Mouse (Mus musculus) ovary, postnatal 36 days (tissue): ENCODE results near the gene Stat4.

Experiments used
- DNase-seq: peaks from one replicate; pipeline ENCODE4 v3.0.0; 2022; ENCODE audit warnings: low spot score, mixed read lengths

Stat4 gene

DNA sequence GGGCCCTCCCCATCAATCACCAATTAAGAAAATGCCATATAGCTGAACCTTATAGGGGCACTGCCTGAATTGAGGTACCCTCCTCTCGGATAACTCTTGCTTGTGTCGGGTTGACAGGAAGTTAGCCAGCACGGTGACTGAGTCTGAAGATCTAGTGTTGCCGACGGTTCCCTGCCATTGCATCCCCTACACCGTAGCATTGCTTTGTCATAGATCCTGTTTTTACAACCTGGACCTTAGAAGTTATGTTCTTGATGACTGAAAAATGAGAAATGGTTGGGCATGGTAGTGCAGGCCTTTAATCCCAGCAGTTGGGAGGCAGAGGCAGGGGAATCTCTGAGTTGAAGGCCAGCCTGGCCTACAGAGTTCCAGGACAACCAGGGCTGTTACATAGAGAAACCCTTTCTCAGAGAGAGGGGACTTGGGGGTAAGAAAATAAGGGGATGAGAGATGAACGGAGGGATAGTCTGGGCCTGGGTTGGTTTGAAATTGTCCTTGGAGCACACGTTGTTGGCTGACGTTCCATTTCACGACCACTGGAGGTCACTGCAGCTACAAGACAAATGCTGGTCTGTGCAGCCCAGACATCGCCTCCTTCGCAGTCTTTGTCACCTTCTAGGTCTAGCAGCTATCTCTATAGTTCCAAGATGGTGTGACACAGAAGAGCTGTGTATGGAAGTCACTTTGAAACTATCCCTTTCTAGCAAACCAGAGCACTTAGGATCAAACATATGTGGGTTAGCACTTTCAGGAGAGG, 159.4 kb downstream of the Stat4 start:
- peak; percentile 34 for DNase-seq

DNA sequence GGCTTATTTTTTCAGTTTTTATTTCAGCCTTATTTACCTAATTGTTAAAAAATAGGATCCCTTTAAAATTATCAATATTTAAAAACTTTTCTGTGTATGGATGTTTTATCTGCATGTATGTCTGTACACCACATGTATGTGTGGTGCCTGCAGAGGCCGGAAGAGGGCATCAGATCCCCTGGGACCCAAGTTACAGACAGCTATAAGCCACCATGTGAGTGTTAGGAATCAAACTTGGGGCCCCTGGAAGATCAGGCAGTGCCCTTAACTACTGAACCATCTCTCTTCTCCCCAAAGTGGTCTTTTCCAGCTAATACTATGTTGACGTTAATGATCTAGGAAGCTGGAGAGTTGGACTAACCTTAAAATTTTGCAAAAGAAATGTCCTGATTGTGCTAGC, 160.5 kb downstream of the Stat4 start:
- DNase-seq: no peak

DNA sequence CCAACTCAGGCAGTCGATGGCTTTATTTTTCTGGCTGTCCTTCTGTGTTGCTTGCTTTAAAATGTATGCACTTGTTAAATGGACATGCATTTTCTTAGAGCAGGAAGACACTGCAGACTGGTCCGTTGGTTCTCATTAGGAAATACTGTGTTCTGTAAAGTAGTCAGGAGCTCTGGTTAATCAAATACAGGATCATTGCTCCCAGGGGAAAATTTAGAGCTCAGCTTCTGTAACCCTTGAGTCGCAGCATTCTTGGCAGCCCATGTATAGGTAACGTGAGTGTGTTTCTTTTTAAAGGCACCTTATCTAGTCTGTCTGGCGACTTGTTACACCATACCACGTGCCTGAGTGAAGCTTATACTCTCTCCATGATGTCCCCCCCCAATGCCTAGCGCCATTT, 161.2 kb downstream of the Stat4 start:
- no peak for DNase-seq

DNA sequence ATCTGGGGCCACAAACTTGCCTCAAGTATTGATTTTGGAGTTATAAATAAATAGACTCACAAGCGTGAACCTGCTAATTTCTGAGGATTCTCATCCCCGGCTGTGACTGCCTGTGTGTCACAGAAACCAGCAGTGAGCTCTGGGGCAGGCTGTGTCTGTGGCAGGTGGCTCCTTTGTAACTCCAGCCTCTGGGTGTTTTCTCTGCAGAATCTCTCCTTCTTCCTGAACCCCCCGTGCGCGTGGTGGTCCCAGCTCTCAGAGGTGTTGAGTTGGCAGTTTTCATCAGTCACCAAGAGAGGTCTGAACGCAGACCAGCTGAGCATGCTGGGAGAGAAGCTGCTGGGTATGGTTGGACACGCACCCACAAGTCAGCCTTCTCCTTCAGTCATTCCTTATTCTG, 161.7 kb downstream of the Stat4 start:
- DNase-seq: no peak

DNA sequence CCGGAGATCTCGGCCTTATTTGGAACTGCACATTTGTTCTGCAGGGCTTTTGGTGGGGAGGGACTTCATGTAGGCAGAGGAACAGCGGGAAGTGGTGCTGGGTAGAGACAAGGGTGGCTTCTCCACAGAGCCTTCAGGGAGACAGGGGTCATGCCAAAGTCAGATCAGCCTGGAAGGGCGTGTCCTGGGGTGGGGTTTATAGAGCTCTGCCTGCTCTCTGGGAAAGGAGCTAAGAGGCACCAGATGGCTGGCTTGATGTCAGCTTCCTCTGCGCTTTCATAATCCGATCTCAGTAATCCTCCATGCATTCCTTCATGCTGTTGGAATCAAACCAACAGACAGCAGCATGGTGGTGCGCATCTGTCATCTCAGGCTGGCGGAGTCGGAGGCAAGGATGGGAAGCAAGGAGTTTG, 163.0 kb downstream of the Stat4 start:
- DNase-seq: no peak

DNA sequence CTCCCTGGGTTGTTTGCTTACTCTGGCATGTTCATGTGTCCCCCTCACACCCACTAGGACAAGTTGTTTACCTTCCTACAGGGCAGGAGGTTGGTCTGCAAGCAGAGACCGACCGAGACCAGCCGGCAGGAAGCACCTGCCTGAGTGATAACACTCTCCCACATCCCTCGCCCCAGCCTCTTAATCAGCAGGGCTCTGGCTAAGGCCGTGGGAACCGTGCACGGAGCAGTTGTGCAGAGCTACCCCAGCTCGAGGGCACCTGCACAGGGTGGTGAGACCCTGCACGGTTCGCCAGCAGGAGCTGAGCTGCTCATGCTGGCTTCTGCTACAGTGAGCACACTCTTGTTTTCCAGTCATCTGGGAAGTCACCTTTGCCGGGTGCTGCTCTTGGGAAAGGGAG, 163.7 kb downstream of the Stat4 start:
- no peak for DNase-seq

DNA sequence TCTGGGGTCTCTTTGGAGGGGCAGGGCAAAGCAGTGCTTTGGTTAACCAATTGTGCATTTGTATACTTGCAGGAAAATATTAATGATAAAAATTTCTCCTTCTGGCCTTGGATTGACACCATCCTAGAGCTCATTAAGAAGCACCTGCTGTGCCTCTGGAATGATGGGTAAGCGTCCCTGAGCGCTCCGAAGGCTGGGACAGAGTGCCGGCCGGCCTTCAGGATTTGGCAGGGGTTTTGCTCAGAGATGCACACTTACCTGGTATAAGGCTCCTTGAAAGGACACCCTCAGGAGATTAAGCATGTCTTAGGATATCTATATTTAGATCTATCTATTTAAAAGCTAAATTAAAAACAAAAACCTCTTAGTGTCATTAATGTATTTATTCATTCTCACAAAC, 164.2 kb downstream of the Stat4 start:
- no peak for DNase-seq

DNA sequence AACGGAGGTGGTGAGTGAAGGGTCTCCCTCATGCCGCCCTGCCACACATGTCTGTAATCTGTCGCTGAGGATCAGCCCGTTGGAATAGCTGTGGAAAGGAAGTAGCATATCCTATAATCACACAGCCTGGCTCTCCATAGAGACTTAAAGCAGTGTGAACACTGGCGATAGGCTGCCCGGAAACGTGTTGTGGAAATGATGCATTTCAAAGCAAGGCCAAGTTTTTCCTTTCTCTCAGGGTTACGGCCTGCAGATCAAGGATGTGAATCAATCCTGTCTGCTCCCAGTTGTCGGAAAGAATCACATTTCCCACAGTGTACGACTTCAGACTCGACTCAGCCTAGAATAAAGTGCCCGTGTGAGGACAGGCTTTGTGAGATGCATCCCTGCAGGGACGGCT, 165.4 kb downstream of the Stat4 start:
- DNase-seq: no peak

DNA sequence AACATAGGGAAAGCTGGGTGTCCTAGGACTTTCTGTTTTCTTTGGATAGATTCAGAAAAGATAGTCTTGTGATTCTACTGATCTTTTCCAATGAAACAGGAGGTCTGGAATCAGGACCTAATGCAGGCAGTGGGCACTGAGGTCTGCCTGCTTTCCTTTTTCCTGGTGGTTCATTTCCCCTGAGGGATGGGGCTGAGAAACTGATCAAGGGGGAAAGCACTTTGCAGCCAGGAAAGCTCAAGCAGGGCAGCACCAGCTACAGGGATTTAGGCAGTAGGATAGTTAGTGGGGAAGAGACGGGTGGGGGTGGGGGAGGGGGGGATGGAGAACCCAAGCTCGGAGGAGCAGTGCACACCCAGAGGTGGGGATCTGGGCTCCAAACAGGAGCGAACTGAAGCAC, 166.0 kb downstream of the Stat4 start:
- no peak for DNase-seq

DNA sequence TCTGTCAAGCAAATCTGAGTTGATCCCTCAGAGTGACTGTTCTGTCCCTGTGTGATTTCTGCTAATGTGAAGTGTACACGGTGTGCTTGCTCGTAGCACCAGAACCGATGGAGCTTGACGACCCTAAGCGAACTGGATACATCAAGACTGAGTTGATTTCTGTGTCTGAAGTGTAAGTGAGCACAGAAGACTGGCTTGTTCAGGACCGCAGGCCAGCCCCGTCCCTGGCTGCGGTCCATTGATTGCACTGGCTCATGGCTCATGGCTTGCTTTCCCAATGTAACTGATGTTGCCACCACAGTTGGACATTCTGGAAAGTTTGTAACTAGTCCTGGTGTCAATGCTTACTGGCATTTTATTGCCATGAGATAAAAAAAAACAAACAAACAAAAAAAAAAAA, 167.9 kb downstream of the Stat4 start:
- no peak for DNase-seq

DNA sequence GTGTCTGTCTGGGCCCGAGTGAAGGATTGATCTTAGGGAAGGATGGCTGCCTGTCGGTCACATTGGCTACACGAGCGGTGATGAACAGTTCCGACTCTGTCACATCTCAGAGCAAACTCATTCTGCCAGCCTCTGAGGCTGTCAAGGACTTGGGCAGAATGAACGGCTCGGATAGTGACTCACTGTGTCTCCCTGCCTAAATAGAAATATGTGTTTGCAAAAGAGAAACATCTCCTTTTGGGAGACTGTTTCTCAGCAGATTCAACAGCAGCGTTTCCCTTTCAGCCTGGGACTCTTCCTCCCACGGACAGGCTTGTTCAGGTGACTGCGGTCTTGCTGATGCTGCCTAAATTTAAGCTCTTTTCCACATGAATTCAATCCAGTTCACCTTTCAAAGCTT, 169.4 kb downstream of the Stat4 start:
- no peak for DNase-seq
